Mouse (Mus musculus): ENCODE data around the gene Pofut2.
"Not testable (repeated sequence)": the region's sequence is repeated elsewhere in the genome, so short reads cannot be mapped to it uniquely, and the experiment has no call there.

Pofut2 gene

GRCm38 (mm10) chr10:77272980-77273730, 14.1 kb downstream of the Pofut2 start:
- DNase-seq, result no peak

GRCm38 (mm10) chr10:77273798-77274197, 14.8 kb downstream of the Pofut2 start:
- no peak for DNase-seq

- not testable (repeated sequence) for DNase-seq
Measured at GRCm38 (mm10) chr10:77282085-77282484, 23.1 kb downstream of the Pofut2 start.

- peak; percentile 83 for DNase-seq
Measured at GRCm38 (mm10) chr10:77282822-77283221, 23.8 kb downstream of the Pofut2 start.

GRCm38 (mm10) chr10:77284832-77285231, 25.8 kb downstream of the Pofut2 start:
- no peak for DNase-seq

GRCm38 (mm10) chr10:77287626-77288025, 28.6 kb downstream of the Pofut2 start:
- DNase-seq, result no peak

- peak; percentile 54 for DNase-seq
Measured at GRCm38 (mm10) chr10:77288639-77289195, 29.7 kb downstream of the Pofut2 start.

GRCm38 (mm10) chr10:77289559-77289958, 30.5 kb downstream of the Pofut2 start:
- no peak for DNase-seq

GRCm38 (mm10) chr10:77290624-77291366, 31.8 kb downstream of the Pofut2 start:
- no peak for DNase-seq

- DNase-seq, result no peak
Measured at GRCm38 (mm10) chr10:77294691-77295090, 35.7 kb downstream of the Pofut2 start.

GRCm38 (mm10) chr10:77298621-77299020, 39.6 kb downstream of the Pofut2 start:
- DNase-seq, result no peak

GRCm38 (mm10) chr10:77299194-77299593, 40.2 kb downstream of the Pofut2 start:
- no peak for DNase-seq

- no peak for DNase-seq
Measured at GRCm38 (mm10) chr10:77300237-77300933, 41.4 kb downstream of the Pofut2 start.

- DNase-seq, result no peak
Measured at GRCm38 (mm10) chr10:77300934-77301297, 41.9 kb downstream of the Pofut2 start.

- DNase-seq, result no peak
Measured at GRCm38 (mm10) chr10:77304362-77304761, 45.3 kb downstream of the Pofut2 start.

GRCm38 (mm10) chr10:77304840-77305533, 46.0 kb downstream of the Pofut2 start:
- peak; percentile 67 for DNase-seq

GRCm38 (mm10) chr10:77305766-77306165, 46.7 kb downstream of the Pofut2 start:
- no peak for DNase-seq

GRCm38 (mm10) chr10:77308978-77309377, 50.0 kb downstream of the Pofut2 start:
- DNase-seq, result no peak

GRCm38 (mm10) chr10:77314711-77315266, 55.8 kb downstream of the Pofut2 start:
- no peak for DNase-seq

GRCm38 (mm10) chr10:77315682-77316081, 56.7 kb downstream of the Pofut2 start:
- DNase-seq, result no peak
